In the genomic region with DNA sequence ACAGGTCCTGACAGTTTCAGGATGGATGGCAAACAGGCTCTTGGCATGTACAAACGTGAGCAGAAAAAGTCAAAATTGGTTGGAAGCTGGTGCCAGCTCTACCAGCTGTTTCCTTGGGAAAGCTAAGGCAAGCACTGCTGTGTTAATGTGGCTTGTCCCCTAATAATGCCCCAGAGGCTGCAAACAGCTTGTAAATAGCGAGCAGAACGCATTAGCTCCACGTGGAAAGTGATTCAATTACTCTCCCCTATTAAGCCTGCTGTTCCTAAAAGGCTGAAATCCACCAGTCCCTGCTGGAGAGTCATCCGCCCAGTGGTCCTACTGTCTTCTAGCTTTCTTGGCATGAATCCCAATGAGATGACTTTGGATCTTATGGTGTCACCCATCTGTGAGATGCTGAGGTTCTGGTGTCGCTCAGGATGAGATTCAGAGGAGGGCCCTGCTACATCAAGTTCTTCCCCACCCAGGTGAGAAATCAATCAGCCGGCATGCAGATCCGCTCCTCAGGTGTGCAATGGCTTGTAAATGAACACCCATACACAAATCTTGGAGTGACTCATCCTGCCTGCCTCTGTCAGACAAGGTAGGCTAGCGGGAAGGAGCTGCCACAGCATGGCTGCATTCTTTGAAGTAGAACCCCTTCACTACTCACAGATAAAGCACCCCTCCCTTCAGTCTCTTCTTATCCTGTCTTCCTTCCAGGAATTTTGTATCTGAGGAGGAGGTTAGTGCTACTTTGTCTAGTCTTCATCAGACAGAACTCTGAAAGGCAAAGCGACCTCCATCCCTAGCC, we compare ENCODE assay signal across 31 mouse cellular contexts. TPM values are rescaled to one million over a fixed set of nuclear protein-coding genes. Genes with fewer than 3 reads are reported as not detected.
A peak's percentile ranks its signal among the peaks of the same experiment; 100 is the strongest.
DNase-seq lines count a peak whose midpoint lies in the region; ATAC-seq and TF ChIP-seq lines count a peak whose summit lies in the region.
"Had no signal": no experiment of that assay in that cellular context is flagged by ENCODE, and none has a peak within 500 bp of the region (broad histone marks: within the 10 kb centered on the region; RNA-seq: fewer than 3 reads in every experiment).

No protein-coding gene starts in this region.

- no peaks in the 10 kb centered on the region for H3K9me3 ChIP-seq in embryonic facial prominence, embryonic 14.5 days (ENCODE audit: control insufficient read depth, low read length)
- no peaks in the 10 kb centered on the region for H3K9me3 ChIP-seq in embryonic facial prominence, embryonic 10.5 days
- no peaks in the 10 kb centered on the region for H3K9me3 ChIP-seq in hindbrain, embryonic 14.5 days (ENCODE audit: control insufficient read depth, low read length)
- no peaks in the 10 kb centered on the region for H3K9me3 ChIP-seq in limb, embryonic 14.5 days (ENCODE audit: control insufficient read depth, low read length)
- H3K9me3 ChIP-seq: embryonic facial prominence, embryonic 15.5 days; heart, embryonic 12.5 days; kidney, embryonic 15.5 days; midbrain, embryonic 12.5 days had no signal

- no peak for ATAC-seq in embryonic facial prominence, embryonic 14.5 days (ENCODE audit: low read depth)
- peak; percentile 86 for ATAC-seq in hindbrain, embryonic 14.5 days (ENCODE audit: low FRiP score)
- no peak for ATAC-seq in limb, embryonic 14.5 days (ENCODE audit: low FRiP score, low read depth)
- ATAC-seq in monocyte, adult 5-6 weeks (replicated peaks; ENCODE audit: insufficient number of reproducible peaks, low FRiP score, low TSS enrichment, poor library complexity, severe bottlenecking) = no peak

- DNase-seq in embryonic facial prominence, embryonic 14.5 days (ENCODE audit: low spot score) = peak; percentile 59
- no peak for DNase-seq in embryonic facial prominence, embryonic 10.5 days (ENCODE audit: low spot score)
- DNase-seq in left cerebral cortex, postnatal 4 days = peak; percentile 38
- DNase-seq in left cerebral cortex, adult 9 months (ENCODE audit: low spot score in 2 of 2) = no peak
- DNase-seq in hindbrain, embryonic 14.5 days (ENCODE audit: low spot score) = peak; percentile 61
- DNase-seq in limb, embryonic 14.5 days (ENCODE audit: low spot score) = peak; percentile 62
- DNase-seq in kidney, adult 18-20 months = no peak
- DNase-seq: adrenal gland, postnatal 14 days; cerebellum, adult 18-20 months; heart, postnatal 14 days; kidney, postnatal 4 days; layer of hippocampus, adult 9-11 months; liver; lung, postnatal 10 days; right cerebral cortex, adult 18-20 months; thymus, postnatal 14 days had no signal

- no peak for TF ChIP-seq POLR2A in limb, embryonic 14.5 days (IDR thresholded peaks at IDR 0.05; ENCODE audit: borderline replicate concordance, extremely low read depth, insufficient read depth, insufficient read length)

- H3K4me3 ChIP-seq in embryonic facial prominence, embryonic 14.5 days (ENCODE audit: low read depth, low read length) = no peak overlapping the region
- no peak overlapping the region for H3K4me3 ChIP-seq in embryonic facial prominence, embryonic 10.5 days
- no peak overlapping the region for H3K4me3 ChIP-seq in hindbrain, embryonic 14.5 days (replicated peaks; ENCODE audit: low read length)
- H3K4me3 ChIP-seq in limb, embryonic 14.5 days (replicated peaks; ENCODE audit: low read length) = no peak overlapping the region
- H3K4me3 ChIP-seq: embryonic facial prominence, embryonic 15.5 days; heart, embryonic 12.5 days; kidney, embryonic 15.5 days; left cerebral cortex, adult 2 months; midbrain, embryonic 12.5 days; myocyte had no signal

- intact Hi-C loops in left cerebral cortex, postnatal 4 days (cut with DNase I) = no loop called here

- no peaks in the 10 kb centered on the region for H3K36me3 ChIP-seq in embryonic facial prominence, embryonic 14.5 days (ENCODE audit: control insufficient read depth, insufficient read depth, low read length)
- no peaks in the 10 kb centered on the region for H3K36me3 ChIP-seq in embryonic facial prominence, embryonic 10.5 days (replicated peaks)
- no peaks in the 10 kb centered on the region for H3K36me3 ChIP-seq in hindbrain, embryonic 14.5 days (replicated peaks; ENCODE audit: control insufficient read depth, insufficient read depth)
- H3K36me3 ChIP-seq in limb, embryonic 14.5 days (ENCODE audit: control insufficient read depth, insufficient read depth, low read length) = no peaks in the 10 kb centered on the region
- H3K36me3 ChIP-seq: embryonic facial prominence, embryonic 15.5 days; heart, embryonic 12.5 days; kidney, embryonic 15.5 days; midbrain, embryonic 12.5 days had no signal

- no peak overlapping the region for H3K9ac ChIP-seq in embryonic facial prominence, embryonic 14.5 days (ENCODE audit: low read depth, low read length)
- H3K9ac ChIP-seq in hindbrain, embryonic 14.5 days = no peak overlapping the region
- H3K9ac ChIP-seq in limb, embryonic 14.5 days (ENCODE audit: low read depth, low read length, severe bottlenecking) = no peak overlapping the region
- H3K9ac ChIP-seq: embryonic facial prominence, embryonic 15.5 days; heart, embryonic 12.5 days; kidney, embryonic 15.5 days; midbrain, embryonic 12.5 days had no signal

- no peaks in the 10 kb centered on the region for H3K4me1 ChIP-seq in embryonic facial prominence, embryonic 14.5 days (ENCODE audit: control insufficient read depth, insufficient read depth, low read length)
- 0 out of 2 replicates have a peak, but pooled peaks cover 4% of the 10 kb centered on the region for H3K4me1 ChIP-seq in embryonic facial prominence, embryonic 10.5 days
- H3K4me1 ChIP-seq in hindbrain, embryonic 14.5 days (replicated peaks; ENCODE audit: control insufficient read depth, insufficient read depth, low read length) = no peaks in the 10 kb centered on the region
- 0 out of 2 replicates have a peak, but pooled peaks cover 6% of the 10 kb centered on the region for H3K4me1 ChIP-seq in limb, embryonic 14.5 days (ENCODE audit: control insufficient read depth, insufficient read depth, low read length)
- H3K4me1 ChIP-seq: embryonic facial prominence, embryonic 15.5 days; kidney, embryonic 15.5 days; midbrain, embryonic 12.5 days had no signal

- H3K27me3 ChIP-seq in embryonic facial prominence, embryonic 14.5 days (replicated peaks; ENCODE audit: control insufficient read depth, insufficient read depth, low read length) = no peaks in the 10 kb centered on the region
- no peaks in the 10 kb centered on the region for H3K27me3 ChIP-seq in embryonic facial prominence, embryonic 10.5 days (replicated peaks; ENCODE audit: low read depth, poor library complexity, severe bottlenecking)
- H3K27me3 ChIP-seq in hindbrain, embryonic 14.5 days (ENCODE audit: control insufficient read depth, insufficient read depth, low read length) = no peaks in the 10 kb centered on the region
- no peaks in the 10 kb centered on the region for H3K27me3 ChIP-seq in limb, embryonic 14.5 days (ENCODE audit: control insufficient read depth, insufficient read depth, low read length)
- H3K27me3 ChIP-seq: CH12.LX; embryonic facial prominence, embryonic 15.5 days; heart, embryonic 12.5 days; kidney, embryonic 15.5 days; midbrain, embryonic 12.5 days had no signal

- WGBS in embryonic facial prominence, embryonic 14.5 days = 62% methylated on average over 10 of the region's 10 CpGs
- WGBS in embryonic facial prominence, embryonic 10.5 days = 73% methylated on average over 10 of the region's 10 CpGs
- 64% methylated on average over 10 of the region's 10 CpGs for WGBS in hindbrain, embryonic 14.5 days
- WGBS in limb, embryonic 14.5 days = 32% methylated on average over 10 of the region's 10 CpGs

- no peak overlapping the region for H3K4me2 ChIP-seq in embryonic facial prominence, embryonic 14.5 days (ENCODE audit: low read depth, low read length)
- H3K4me2 ChIP-seq in hindbrain, embryonic 14.5 days (replicated peaks) = no peak overlapping the region
- H3K4me2 ChIP-seq in limb, embryonic 14.5 days (replicated peaks; ENCODE audit: low read depth, low read length, severe bottlenecking) = no peak overlapping the region
- H3K4me2 ChIP-seq: embryonic facial prominence, embryonic 15.5 days; heart, embryonic 12.5 days; kidney, embryonic 15.5 days; midbrain, embryonic 12.5 days had no signal

- H3K27ac ChIP-seq in embryonic facial prominence, embryonic 14.5 days (replicated peaks; ENCODE audit: low read depth, low read length) = no peak overlapping the region
- H3K27ac ChIP-seq in embryonic facial prominence, embryonic 10.5 days (replicated peaks) = no peak overlapping the region
- H3K27ac ChIP-seq in hindbrain, embryonic 14.5 days = no peak overlapping the region
- no peak overlapping the region for H3K27ac ChIP-seq in limb, embryonic 14.5 days (replicated peaks; ENCODE audit: low read depth, low read length)
- H3K27ac ChIP-seq: embryonic facial prominence, embryonic 15.5 days; kidney, embryonic 15.5 days; left cerebral cortex, adult 2 months; midbrain, embryonic 12.5 days had no signal

RNA-seq across cellular contexts. Expression of a gene that starts 7.9 kb away (rescaled TPM):
- not detected in 2 replicates for polyA plus RNA-seq in embryonic facial prominence, embryonic 14.5 days (2014; fragmentation: Nextera tagmentation; extraction: Ambion mirVana)
- polyA plus RNA-seq in embryonic facial prominence, embryonic 10.5 days (2016; fragmentation: Nextera tagmentation; extraction: Ambion mirVana) = not detected in 2 replicates
- not detected for total RNA-seq in left cerebral cortex, postnatal 4 days (2021)
- polyA plus RNA-seq in hindbrain, embryonic 14.5 days (2014; fragmentation: Nextera tagmentation; extraction: Ambion mirVana) = not detected in 2 replicates
- not detected in 2 replicates for polyA plus RNA-seq in limb, embryonic 14.5 days (2012; rRNA removed)
- not detected in 2 replicates for polyA plus RNA-seq in limb, embryonic 14.5 days (2014; fragmentation: Nextera tagmentation; extraction: Ambion mirVana)
- not detected in 3 replicates for total RNA-seq in monocyte, adult 5-6 weeks (2017)
- total RNA-seq: adrenal gland, postnatal 14 days; CH12.LX; heart, postnatal 14 days; left cerebral cortex, adult 2 months; megakaryocyte progenitor cell, adult 5-6 weeks; MEL had no signal
- polyA plus RNA-seq: embryonic facial prominence, embryonic 15.5 days; gonadal fat pad, adult 2 months; heart, embryonic 12.5 days; intestine, embryonic 14.5 days; kidney, embryonic 15.5 days; liver, embryonic 16.5 days; midbrain, embryonic 12.5 days; myocyte; small intestine, adult 2 months; testis, adult 2 months had no signal

Comparison
In these comparisons a context has a peak if more than half of its experiments do, and no peak if none do; other contexts are left out.
1. DNase-seq: peak in embryonic facial prominence, embryonic 14.5 days (single experiment), left cerebral cortex, postnatal 4 days (single experiment), hindbrain, embryonic 14.5 days (single experiment) and limb, embryonic 14.5 days (single experiment); none in embryonic facial prominence, embryonic 10.5 days (single experiment), left cerebral cortex, adult 9 months (0 of 2) and kidney, adult 18-20 months (single experiment).